In genomic region chr2:5715544-5715943, GRCm38 (mm10) we compare ENCODE assay signal across 9 mouse cellular contexts. TPM values are rescaled to one million over a fixed set of nuclear protein-coding genes. Genes with fewer than 3 reads are reported as not detected.
DNase-seq lines count a peak whose midpoint lies in the region; ATAC-seq and TF ChIP-seq lines count a peak whose summit lies in the region.
"Had no signal": no experiment of that assay in that cellular context is flagged by ENCODE, and none has a peak within 500 bp of the region (broad histone marks: within the 10 kb centered on the region; RNA-seq: fewer than 3 reads in every experiment).

No protein-coding gene starts in this region.

- no peak overlapping the region for H3K27ac ChIP-seq in heart, embryonic 12.5 days (ENCODE audit: poor library complexity, severe bottlenecking)
- H3K27ac ChIP-seq in ES-E14 (ENCODE audit: insufficient read depth, low read depth, low read length, poor library complexity, severe bottlenecking), result peak overlapping the region; percentile 77
- H3K27ac ChIP-seq in forebrain, postnatal 0 days (ENCODE audit: low read depth, low read length), result peak overlapping the region; percentile 88; the same call in 1 of the 2 replicates
- no peak overlapping the region for H3K27ac ChIP-seq in liver, postnatal 0 days (ENCODE audit: low read depth)

- H3K9ac ChIP-seq in heart, embryonic 12.5 days, result no peak overlapping the region
- H3K9ac ChIP-seq in ES-E14 (ENCODE audit: insufficient read depth, low read depth, low read length, poor library complexity, severe bottlenecking), result peak overlapping the region; percentile 79
- H3K9ac ChIP-seq in forebrain, postnatal 0 days, result 0 out of 2 replicates have a peak overlapping the region, but pooled peaks have one; percentile 68
- H3K9ac ChIP-seq in liver, postnatal 0 days (replicated peaks), result no peak overlapping the region

- H3K4me1 ChIP-seq in heart, embryonic 12.5 days (replicated peaks), result peaks cover 12% of the 10 kb centered on the region; the same call in 1 of the 2 replicates
- peaks cover 7 to 10% of the 10 kb centered on the region in 2 experiments for H3K4me1 ChIP-seq in ES-E14 (ENCODE audit: control insufficient read depth in 2 of 2, insufficient read depth in 2 of 2, low read length in 2 of 2, poor library complexity in 1 of 2)
- no peaks in the 10 kb centered on the region for H3K4me1 ChIP-seq in forebrain, postnatal 0 days (ENCODE audit: insufficient read depth)
- H3K4me1 ChIP-seq in liver, postnatal 0 days (ENCODE audit: insufficient read depth), result peaks cover 14% of the 10 kb centered on the region

- ATAC-seq in heart, embryonic 12.5 days (ENCODE audit: insufficient number of reproducible peaks, low FRiP score), result no peak
- no peak for ATAC-seq in forebrain, postnatal 0 days
- no peak for ATAC-seq in liver, postnatal 0 days

- peak overlapping the region; percentile 90; the same call in 1 of the 2 replicates for H3K4me2 ChIP-seq in heart, embryonic 12.5 days
- H3K4me2 ChIP-seq in forebrain, postnatal 0 days (ENCODE audit: low read depth), result peak overlapping the region; percentile 91
- H3K4me2 ChIP-seq in liver, postnatal 0 days (ENCODE audit: low read depth, low read length), result peak overlapping the region; percentile 92; the same call in 1 of the 2 replicates

- peaks cover 35% of the 10 kb centered on the region for H3K27me3 ChIP-seq in heart, embryonic 12.5 days (replicated peaks)
- H3K27me3 ChIP-seq in forebrain, postnatal 0 days (ENCODE audit: insufficient read depth, low read length), result no peaks in the 10 kb centered on the region
- no peaks in the 10 kb centered on the region for H3K27me3 ChIP-seq in liver, postnatal 0 days (ENCODE audit: insufficient read depth, low read length)

- peaks cover 8% of the 10 kb centered on the region for H3K9me3 ChIP-seq in heart, embryonic 12.5 days (replicated peaks)
- H3K9me3 ChIP-seq in ES-E14 (ENCODE audit: control insufficient read depth, insufficient read depth, low read depth, low read length), result no peaks in the 10 kb centered on the region
- H3K9me3 ChIP-seq in forebrain, postnatal 0 days (ENCODE audit: low read length), result no peaks in the 10 kb centered on the region
- 0 out of 2 replicates have a peak, but pooled peaks cover 3% of the 10 kb centered on the region for H3K9me3 ChIP-seq in liver, postnatal 0 days (ENCODE audit: low read length)

- in situ Hi-C loops in ES-E14 (cut with MboI; ENCODE audit: low sequenced_read_pairs in 2 of 2, unreplicated experiment in 2 of 2), result no loop called here

- no peaks in the 10 kb centered on the region for H3K36me3 ChIP-seq in heart, embryonic 12.5 days
- no peaks in the 10 kb centered on the region for H3K36me3 ChIP-seq in ES-E14 (ENCODE audit: control insufficient read depth, insufficient read depth, low read length, poor library complexity, severe bottlenecking)
- H3K36me3 ChIP-seq in forebrain, postnatal 0 days (ENCODE audit: insufficient read depth), result no peaks in the 10 kb centered on the region
- no peaks in the 10 kb centered on the region for H3K36me3 ChIP-seq in liver, postnatal 0 days (replicated peaks; ENCODE audit: insufficient read depth, low read length)

- DNase-seq in heart, adult 11 months, result no peak
- DNase-seq in ES-E14 (ENCODE audit: low read depth, low spot score), result no peak
- DNase-seq in forebrain, postnatal 0 days, result no peak
- DNase-seq in liver, postnatal 0 days, result no peak
- no peak for DNase-seq in urinary bladder, postnatal 14 days (ENCODE audit: low spot score)
- DNase-seq in spleen, postnatal 14 days (ENCODE audit: low spot score in 2 of 2), result no peak
- DNase-seq in adrenal gland, postnatal 14 days, result no peak
- DNase-seq: thymus, adult 2 months had no signal

- 0 out of 2 replicates have a peak overlapping the region, but pooled peaks have one; percentile 76 for H3K4me3 ChIP-seq in heart, embryonic 12.5 days
- H3K4me3 ChIP-seq in ES-E14 (ENCODE audit: insufficient read depth in 1 of 2, low read depth in 1 of 2, low read length in 2 of 2, poor library complexity in 1 of 2, severe bottlenecking in 1 of 2), result peak overlapping the region; percentile 83 to 94
- H3K4me3 ChIP-seq in forebrain, postnatal 0 days (ENCODE audit: low read depth, low read length), result peak overlapping the region; percentile 82; the same call in 1 of the 2 replicates
- H3K4me3 ChIP-seq in liver, postnatal 0 days (ENCODE audit: low read depth, low read length), result no peak overlapping the region

- TF ChIP-seq EP300 in liver, postnatal 0 days (IDR thresholded peaks at IDR 0.05; ENCODE audit: low read depth), result no peak

- TF ChIP-seq CTCF in forebrain, postnatal 0 days (IDR thresholded peaks at IDR 0.05; ENCODE audit: low read depth), result no peak
- no peak for TF ChIP-seq CTCF in liver, postnatal 0 days (IDR thresholded peaks at IDR 0.05; ENCODE audit: low read depth)

- 33% methylated on average over 2 of the region's 2 CpGs for WGBS in heart, embryonic 12.5 days
- 26% methylated on average over 2 of the region's 2 CpGs for WGBS in forebrain, postnatal 0 days
- 29% methylated on average over 2 of the region's 2 CpGs for WGBS in liver, postnatal 0 days (ENCODE audit: insufficient replicate concordance)

TF ChIP-seq in ES-E14, 5 proteins besides CTCF, POLR2A, EP300 and RAD21:
- TF ChIP-seq HCFC1 (IDR thresholded peaks at IDR 0.05; ENCODE audit: borderline replicate concordance, insufficient read depth, low read length) (no peak), ZNF384 (IDR thresholded peaks at IDR 0.05; ENCODE audit: low read depth, low read length) (no peak)
TF ChIP-seq in ES-E14: peak in this region for 0.

RNA-seq across cellular contexts. Expression of gene Camk1d, which starts 1.2 kb away (rescaled TPM):
- polyA plus RNA-seq in heart, embryonic 12.5 days (2016; fragmentation: Nextera tagmentation; extraction: Ambion mirVana), result 2.2 and 3.1 TPM in 2 replicates
- total RNA-seq in ES-E14 (2012; rRNA removed), result 12.5 and 22.0 TPM in 2 replicates
- 22.5 and 29.0 TPM in 2 replicates for total RNA-seq in forebrain, postnatal 0 days (2014; rRNA removed)
- polyA plus RNA-seq in forebrain, postnatal 0 days (2015; fragmentation: Nextera tagmentation; extraction: Ambion mirVana), result 7.4 and 10.5 TPM in 2 replicates
- polyA plus RNA-seq in liver, postnatal 0 days (2015; fragmentation: Nextera tagmentation; extraction: Ambion mirVana), result 2.0 and 2.2 TPM in 2 replicates
- total RNA-seq in adrenal gland, postnatal 14 days (2021), result 7.4 and 8.7 TPM in 2 replicates

Comparison
In these comparisons a context has a peak if more than half of its experiments do, and no peak if none do; other contexts are left out.
1. H3K27ac ChIP-seq: peak in ES-E14 (single experiment) and forebrain, postnatal 0 days (single experiment); none in heart, embryonic 12.5 days (single experiment) and liver, postnatal 0 days (single experiment).
2. H3K9ac ChIP-seq: peak in ES-E14 (single experiment) and forebrain, postnatal 0 days (single experiment); none in heart, embryonic 12.5 days (single experiment) and liver, postnatal 0 days (single experiment).
3. Peak in every context shown above with its lines, with median percentiles within 50 percentile points of each other: H3K4me2 ChIP-seq.